Mouse (Mus musculus): ENCODE measurements around the gene Npepps. TPM values are rescaled to one million over a fixed set of nuclear protein-coding genes. Genes with fewer than 3 reads are reported as not detected.

Gene Npepps
- polyA plus RNA-seq, 1 experiment from 2014 or later = 70.5 TPM

DNA sequence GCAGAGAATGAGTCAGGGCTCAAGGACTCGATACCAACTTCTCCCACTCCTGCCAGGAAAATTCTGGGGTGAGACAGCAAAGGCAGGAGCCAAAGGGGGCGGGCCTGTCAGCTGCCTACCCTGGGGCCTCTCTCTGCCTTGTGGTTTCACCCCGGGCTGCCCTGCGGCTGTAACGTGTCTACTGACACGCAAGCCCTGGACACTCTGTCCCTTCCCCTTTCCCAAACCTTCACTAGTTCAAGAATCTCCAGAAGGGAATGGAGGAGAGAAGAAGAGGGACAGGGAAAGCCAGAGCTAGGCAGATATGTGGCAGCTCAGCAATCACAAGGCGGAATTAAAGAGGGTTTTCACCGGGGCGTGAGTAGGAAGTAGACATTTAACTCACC is 29.0 kb upstream of the Npepps start:
- H3K4me3 ChIP-seq = peak overlapping the region; percentile 53
- H3K9me3 ChIP-seq (replicated peaks) = no peaks in the 10 kb centered on the region
- DNase-seq (ENCODE audit: low spot score) = peak; percentile 54
- H3K27ac ChIP-seq = peak overlapping the region; percentile 74; the same call in 1 of the 2 replicates
- H3K27me3 ChIP-seq (ENCODE audit: low read depth, poor library complexity, severe bottlenecking) = peaks cover 18% of the 10 kb centered on the region
- peaks cover 25% of the 10 kb centered on the region for H3K4me1 ChIP-seq
- 4% methylated on average over 9 of the region's 9 CpGs for WGBS
- H3K36me3 ChIP-seq = no peaks in the 10 kb centered on the region

DNA sequence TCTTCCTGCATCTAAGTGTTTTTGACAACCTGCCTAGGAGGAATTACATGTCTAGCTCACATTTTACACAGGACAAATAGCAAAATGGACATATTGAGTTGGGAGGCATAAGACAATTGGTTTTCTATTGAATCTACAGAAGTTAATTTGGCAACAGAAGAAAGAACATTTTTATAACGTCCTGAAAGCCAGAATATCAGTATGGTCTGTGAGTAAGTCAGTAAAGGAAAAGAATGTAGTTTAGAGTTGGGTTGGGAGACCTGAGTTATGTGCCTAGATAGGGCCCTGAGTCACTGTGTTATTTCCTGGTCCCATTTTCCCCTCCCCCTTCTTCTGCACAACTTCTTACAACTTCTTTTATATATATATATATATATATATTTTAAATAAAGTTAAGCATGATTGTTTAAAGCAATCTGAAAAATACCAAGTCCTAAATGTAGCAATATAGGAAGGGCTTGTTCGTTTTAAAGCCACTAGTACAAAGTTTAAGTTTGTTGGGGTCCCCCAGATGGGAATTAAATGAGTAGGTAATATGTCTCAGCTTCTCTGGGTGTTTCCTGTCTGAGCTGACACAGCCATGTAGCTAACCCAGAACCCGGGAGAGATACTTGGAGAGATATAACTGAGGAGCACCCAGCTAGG is 28.5 kb upstream of the Npepps start:
- no peak for DNase-seq (ENCODE audit: low spot score)
- Histone ChIP-seq H3K36me3 (no peaks in the 10 kb centered on the region), H3K27ac (no peak overlapping the region), H3K27me3 (ENCODE audit: low read depth, poor library complexity, severe bottlenecking) (peaks cover 18% of the 10 kb centered on the region), H3K4me3 (peak overlapping the region; percentile 53), H3K4me1 (peaks cover 25% of the 10 kb centered on the region), H3K9me3 (replicated peaks) (no peaks in the 10 kb centered on the region)
- 51% methylated on average over 3 of the region's 3 CpGs for WGBS

DNA sequence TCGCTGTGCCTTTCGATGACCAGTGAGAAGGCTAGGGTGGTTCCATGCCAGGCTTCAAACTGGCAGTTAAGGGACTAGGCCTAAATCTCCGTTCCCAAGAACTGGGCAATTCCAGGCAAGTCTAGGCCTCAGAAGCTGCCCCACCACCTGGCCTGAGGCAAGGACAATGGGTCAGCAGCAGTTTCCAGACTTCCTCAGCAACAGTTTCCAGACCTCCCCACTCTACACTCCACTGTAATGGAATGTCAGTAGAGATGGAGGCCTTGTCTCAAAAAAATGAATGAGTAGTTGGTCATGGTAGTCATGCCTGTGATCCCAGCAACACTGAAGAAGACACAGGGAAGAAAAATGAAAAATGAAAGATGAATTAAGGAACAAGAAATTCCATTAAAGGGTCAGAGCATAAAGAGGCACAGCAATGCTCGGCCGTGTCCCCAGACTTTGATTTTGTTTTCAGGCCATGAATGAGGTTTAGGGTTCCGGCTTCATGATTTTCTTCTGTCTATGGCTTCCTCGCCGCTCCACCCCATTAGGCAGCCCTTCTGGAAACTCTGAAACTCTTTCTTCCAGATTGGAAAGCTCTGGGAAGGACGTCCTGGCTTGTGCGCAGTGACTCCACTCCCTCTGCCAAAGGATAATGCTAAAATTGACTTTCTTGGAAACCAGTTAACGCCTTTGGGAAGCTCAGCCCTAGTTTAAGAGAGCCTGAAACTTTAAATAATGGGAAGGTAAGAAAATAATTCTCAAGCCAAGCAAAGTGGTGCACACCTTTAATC is 27.0 kb upstream of the Npepps start:
- no peak for DNase-seq (ENCODE audit: low spot score)
- Histone ChIP-seq H3K4me1 (peaks cover 25% of the 10 kb centered on the region), H3K27ac (no peak overlapping the region), H3K27me3 (ENCODE audit: low read depth, poor library complexity, severe bottlenecking) (peaks cover 18% of the 10 kb centered on the region), H3K36me3 (no peaks in the 10 kb centered on the region), H3K9me3 (replicated peaks) (no peaks in the 10 kb centered on the region), H3K4me3 (no peak overlapping the region)
- 92% methylated on average over 11 of the region's 11 CpGs for WGBS

DNA sequence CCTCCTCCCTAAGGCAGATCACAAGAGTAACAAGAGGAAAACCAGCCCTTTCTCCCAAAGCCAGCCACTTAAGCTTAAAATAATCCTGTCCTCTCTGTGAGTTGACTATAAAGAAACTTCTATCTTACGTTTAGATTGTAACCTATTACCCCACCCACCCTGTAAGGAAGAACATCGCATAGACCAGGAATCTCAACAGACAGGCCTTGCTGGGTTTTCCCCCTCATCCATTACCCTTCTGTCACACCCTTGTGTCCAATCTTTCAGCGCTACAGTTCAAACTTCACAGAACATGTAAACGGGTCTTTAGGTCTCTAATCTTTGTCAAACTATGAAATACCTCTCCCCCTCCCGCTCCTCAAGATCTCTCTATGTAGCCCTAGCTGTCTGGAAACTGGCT is 24.2 kb upstream of the Npepps start:
- Histone ChIP-seq H3K4me3 (no peak overlapping the region), H3K9me3 (replicated peaks) (no peaks in the 10 kb centered on the region), H3K4me1 (peaks cover 5% of the 10 kb centered on the region), H3K27me3 (ENCODE audit: low read depth, poor library complexity, severe bottlenecking) (peaks cover 5% of the 10 kb centered on the region), H3K27ac (no peak overlapping the region), H3K36me3 (no peaks in the 10 kb centered on the region)
- WGBS = 84% methylated on average over 5 of the region's 5 CpGs
- no peak for DNase-seq (ENCODE audit: low spot score)

DNA sequence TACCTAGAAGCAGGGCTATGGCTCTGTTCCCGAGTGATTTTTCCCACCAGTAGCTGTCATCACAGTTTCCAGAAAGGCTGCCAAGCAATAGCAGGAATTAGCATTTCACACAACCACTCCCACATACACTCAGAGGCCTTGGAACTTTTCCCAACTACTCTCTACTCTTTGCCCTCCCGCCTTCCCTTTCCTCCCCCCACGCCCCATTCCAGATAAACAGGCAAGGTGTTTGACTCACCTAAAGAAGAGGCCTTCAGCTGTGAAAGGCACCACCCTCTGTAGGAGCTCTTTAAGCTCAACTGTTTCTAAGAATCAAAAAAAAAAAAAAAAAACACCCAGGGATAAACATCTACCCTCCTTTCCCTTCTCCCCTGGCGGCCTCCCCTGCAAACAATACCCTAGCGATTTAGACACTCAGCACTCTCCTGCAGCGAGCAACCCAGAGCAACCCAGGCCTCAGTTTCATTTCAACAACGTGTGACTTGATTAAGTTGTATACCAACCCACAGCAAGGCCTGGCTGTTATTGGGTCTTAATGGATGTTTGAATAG is 21.9 kb upstream of the Npepps start:
- 40% methylated on average over 7 of the region's 7 CpGs for WGBS
- H3K4me3 ChIP-seq = no peak overlapping the region
- H3K36me3 ChIP-seq = no peaks in the 10 kb centered on the region
- no peaks in the 10 kb centered on the region for H3K4me1 ChIP-seq
- DNase-seq (ENCODE audit: low spot score) = no peak
- no peaks in the 10 kb centered on the region for H3K9me3 ChIP-seq (replicated peaks)
- no peaks in the 10 kb centered on the region for H3K27me3 ChIP-seq (ENCODE audit: low read depth, poor library complexity, severe bottlenecking)
- no peak overlapping the region for H3K27ac ChIP-seq

DNA sequence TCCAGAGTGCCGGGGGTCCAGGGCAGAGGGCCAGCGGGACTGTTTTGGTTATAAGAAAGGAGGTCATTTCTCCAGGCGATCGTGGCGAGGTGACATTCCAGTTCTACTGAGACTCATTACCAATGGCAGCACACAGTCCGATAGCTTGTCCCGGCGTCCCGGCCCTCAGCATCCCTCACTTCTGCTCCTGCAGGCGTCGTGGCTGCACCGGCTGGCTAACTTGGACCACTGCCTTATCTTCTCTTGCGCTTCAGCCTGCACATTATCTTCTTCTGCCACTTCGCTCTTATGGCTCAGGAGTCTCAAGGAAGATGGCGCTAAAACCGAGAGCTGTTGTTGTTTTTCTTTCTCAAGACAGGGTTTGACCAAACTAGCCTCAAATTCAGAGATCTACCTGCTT is 21.0 kb upstream of the Npepps start:
- Histone ChIP-seq H3K27me3 (ENCODE audit: low read depth, poor library complexity, severe bottlenecking) (no peaks in the 10 kb centered on the region), H3K36me3 (no peaks in the 10 kb centered on the region), H3K4me1 (no peaks in the 10 kb centered on the region), H3K4me3 (no peak overlapping the region), H3K27ac (no peak overlapping the region), H3K9me3 (replicated peaks) (no peaks in the 10 kb centered on the region)
- WGBS = 87% methylated on average over 16 of the region's 16 CpGs
- DNase-seq (ENCODE audit: low spot score) = no peak

DNA sequence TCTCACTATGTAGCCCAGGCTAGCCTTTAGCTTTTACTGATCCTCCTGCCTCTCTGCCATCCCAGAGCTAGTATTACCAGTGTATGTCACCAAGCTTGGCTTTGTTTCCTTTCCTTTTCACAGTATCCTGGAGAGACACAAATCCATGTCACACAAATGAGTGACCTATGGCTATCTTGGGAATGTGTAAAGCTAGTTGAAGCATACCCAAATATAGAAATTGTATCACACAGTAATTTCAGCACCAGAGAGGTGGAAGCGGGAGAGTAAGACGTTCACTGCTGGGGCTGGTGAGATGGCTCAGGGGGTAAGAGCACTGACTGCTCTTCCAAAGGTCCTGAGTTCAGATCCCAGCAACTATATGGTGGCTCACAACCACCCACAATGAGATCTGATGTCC is 19.5 kb upstream of the Npepps start:
- DNase-seq (ENCODE audit: low spot score) = no peak
- Histone ChIP-seq H3K9me3 (replicated peaks) (no peaks in the 10 kb centered on the region), H3K27ac (no peak overlapping the region), H3K36me3 (no peaks in the 10 kb centered on the region), H3K4me1 (no peaks in the 10 kb centered on the region), H3K27me3 (ENCODE audit: low read depth, poor library complexity, severe bottlenecking) (no peaks in the 10 kb centered on the region), H3K4me3 (no peak overlapping the region)
- WGBS = 94% methylated on average over 2 of the region's 2 CpGs

DNA sequence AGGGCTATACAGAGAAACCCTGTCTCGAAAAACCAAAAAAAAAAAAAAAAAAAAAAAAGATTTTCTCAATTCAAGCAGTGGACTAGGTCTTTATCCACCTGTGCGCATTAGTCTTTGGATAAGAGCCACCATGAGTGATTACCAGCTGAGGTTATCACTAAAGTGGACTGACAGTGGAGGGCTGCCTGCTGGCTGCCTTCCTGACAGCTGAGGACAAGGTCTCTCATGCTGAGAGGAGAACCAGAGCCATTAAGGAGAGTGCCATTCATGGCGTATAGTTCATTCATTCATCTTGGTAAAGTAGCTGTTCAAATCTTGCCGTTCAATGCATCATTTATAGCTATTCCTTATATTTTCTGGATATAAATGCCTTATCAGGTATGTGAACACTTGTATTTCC is 16.1 kb upstream of the Npepps start:
- H3K36me3 ChIP-seq = no peaks in the 10 kb centered on the region
- no peaks in the 10 kb centered on the region for H3K4me1 ChIP-seq
- H3K27me3 ChIP-seq (ENCODE audit: low read depth, poor library complexity, severe bottlenecking) = no peaks in the 10 kb centered on the region
- no peak for DNase-seq (ENCODE audit: low spot score)
- H3K9me3 ChIP-seq (replicated peaks) = no peaks in the 10 kb centered on the region
- H3K4me3 ChIP-seq = no peak overlapping the region
- WGBS = 94% methylated on average over 3 of the region's 4 CpGs
- H3K27ac ChIP-seq = no peak overlapping the region

DNA sequence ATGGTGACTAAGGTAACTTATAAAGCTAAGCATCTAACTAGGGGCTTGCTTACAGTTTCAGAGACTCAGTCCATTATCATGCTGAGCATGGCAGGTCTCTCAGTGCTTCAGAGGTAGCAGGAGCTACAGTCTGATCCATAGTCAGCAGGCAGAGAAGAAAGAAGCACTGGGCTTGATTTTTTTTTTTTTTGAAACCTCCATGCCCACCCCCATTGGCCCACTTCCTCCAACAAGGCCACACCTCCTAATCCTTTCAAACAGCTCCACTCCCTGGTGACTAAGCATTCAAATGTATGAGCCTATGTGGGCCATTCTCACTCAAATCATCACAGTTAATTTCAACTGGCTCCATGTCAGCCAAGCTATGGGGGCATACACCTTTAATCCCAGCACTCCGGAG is 12.3 kb upstream of the Npepps start:
- no peaks in the 10 kb centered on the region for H3K4me1 ChIP-seq
- no peak overlapping the region for H3K27ac ChIP-seq
- no peak overlapping the region for H3K4me3 ChIP-seq
- H3K27me3 ChIP-seq (ENCODE audit: low read depth, poor library complexity, severe bottlenecking) = no peaks in the 10 kb centered on the region
- DNase-seq (ENCODE audit: low spot score) = no peak
- no peaks in the 10 kb centered on the region for H3K9me3 ChIP-seq (replicated peaks)
- 94% methylated on average over 1 of the region's 1 CpGs for WGBS
- H3K36me3 ChIP-seq = no peaks in the 10 kb centered on the region

DNA sequence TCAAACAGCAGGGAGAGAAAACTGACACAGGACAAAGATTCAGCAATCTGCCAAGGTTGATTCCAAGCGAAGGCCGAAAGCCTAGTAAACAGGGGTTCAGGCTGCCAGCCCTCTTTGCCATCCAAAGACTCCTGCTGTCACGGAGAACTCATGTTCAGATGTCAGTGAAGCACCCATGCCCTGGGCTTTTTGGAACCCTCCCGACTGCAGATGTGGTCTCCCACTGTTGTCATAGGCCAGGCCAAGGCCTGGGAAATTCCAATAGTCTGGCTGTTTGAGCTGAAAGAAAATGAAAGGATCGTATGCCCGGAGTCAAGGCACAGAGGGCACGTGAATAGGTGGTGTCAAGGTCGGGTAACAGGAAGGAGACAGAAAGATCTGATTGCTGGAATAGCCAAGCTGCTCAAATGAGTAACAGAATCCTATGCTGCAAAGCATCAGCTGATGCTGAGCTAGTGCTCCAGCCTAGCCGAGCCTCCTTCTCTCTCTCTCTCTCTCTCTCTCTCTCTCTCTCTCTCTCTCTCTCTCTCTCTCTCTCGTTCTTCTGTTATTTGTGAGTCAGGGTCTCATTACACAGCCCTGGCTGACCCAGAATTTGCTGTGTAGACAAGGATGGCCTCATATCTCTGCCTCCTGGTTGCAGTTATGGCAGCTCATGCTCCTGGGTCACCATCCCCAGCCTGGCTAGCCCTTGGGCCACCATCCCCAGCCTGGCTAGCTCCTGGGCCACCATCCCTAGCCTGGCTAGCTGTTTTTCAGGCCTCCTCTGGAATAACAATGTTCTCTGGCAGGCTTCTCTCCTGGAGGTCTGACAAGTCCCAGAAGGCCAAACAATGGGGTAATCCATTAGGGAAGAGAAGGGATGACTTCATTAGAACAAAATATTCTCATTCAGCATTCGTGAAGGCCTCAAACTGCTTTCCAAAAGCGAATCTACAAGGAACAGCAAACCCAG is 9.1 kb upstream of the Npepps start:
- no peak for DNase-seq (ENCODE audit: low spot score)
- Histone ChIP-seq H3K27ac (no peak overlapping the region), H3K4me3 (no peak overlapping the region), H3K9me3 (replicated peaks) (no peaks in the 10 kb centered on the region), H3K36me3 (no peaks in the 10 kb centered on the region), H3K27me3 (ENCODE audit: low read depth, poor library complexity, severe bottlenecking) (no peaks in the 10 kb centered on the region), H3K4me1 (no peaks in the 10 kb centered on the region)
- WGBS = 65% methylated on average over 12 of the region's 12 CpGs

DNA sequence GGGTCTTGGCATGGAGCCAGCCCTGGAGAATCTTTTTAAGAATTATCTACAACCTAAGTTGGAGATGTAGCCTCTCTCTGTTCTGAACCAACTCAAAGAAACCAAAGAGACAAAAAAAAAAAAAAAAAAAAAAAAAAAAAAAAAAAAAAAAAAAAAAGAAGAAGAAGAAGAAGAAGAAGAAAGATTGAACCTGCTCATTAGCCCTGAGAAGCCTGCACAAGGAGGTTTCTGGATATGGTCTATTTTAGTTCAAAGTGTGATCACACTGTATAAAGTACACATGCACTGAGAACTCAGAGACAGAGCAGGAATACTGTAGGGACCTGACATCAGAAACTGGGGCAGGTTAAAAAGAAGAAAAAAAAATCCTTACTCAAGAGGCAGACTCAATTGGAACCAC is 7.2 kb upstream of the Npepps start:
- no peaks in the 10 kb centered on the region for H3K36me3 ChIP-seq
- no peak for DNase-seq (ENCODE audit: low spot score)
- H3K27ac ChIP-seq = no peak overlapping the region
- H3K9me3 ChIP-seq (replicated peaks) = no peaks in the 10 kb centered on the region
- no peak overlapping the region for H3K4me3 ChIP-seq
- H3K4me1 ChIP-seq = no peaks in the 10 kb centered on the region
- H3K27me3 ChIP-seq (ENCODE audit: low read depth, poor library complexity, severe bottlenecking) = no peaks in the 10 kb centered on the region

DNA sequence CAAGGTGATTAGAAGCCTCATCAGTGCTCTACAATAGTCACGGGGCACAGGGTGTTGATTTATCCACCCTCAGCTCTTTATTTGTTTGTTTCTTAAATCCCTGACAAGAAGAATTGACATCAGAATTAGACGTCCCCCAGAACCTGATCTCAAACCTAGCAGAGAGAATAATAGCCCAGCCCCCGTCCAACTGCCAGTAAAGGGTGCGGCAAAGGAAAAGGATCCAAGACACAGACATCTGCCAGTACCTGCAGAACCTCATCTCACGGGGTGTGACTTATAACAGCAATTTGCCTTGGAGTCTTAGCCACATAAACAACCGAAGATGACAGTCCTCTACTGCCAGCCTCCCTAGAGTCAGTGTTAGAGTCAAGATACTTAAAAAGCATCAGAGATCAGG is 6.5 kb upstream of the Npepps start:
- H3K27ac ChIP-seq = no peak overlapping the region
- H3K4me1 ChIP-seq = no peaks in the 10 kb centered on the region
- no peak overlapping the region for H3K4me3 ChIP-seq
- DNase-seq (ENCODE audit: low spot score) = no peak
- no peaks in the 10 kb centered on the region for H3K36me3 ChIP-seq
- H3K27me3 ChIP-seq (ENCODE audit: low read depth, poor library complexity, severe bottlenecking) = no peaks in the 10 kb centered on the region
- H3K9me3 ChIP-seq (replicated peaks) = no peaks in the 10 kb centered on the region
- 50% methylated on average over 6 of the region's 6 CpGs for WGBS
